Mouse (Mus musculus) neural tube, embryonic 15.5 days (tissue): ENCODE results near the gene Zfp768. TPM values are rescaled to one million over a fixed set of nuclear protein-coding genes. Genes with fewer than 3 reads are reported as not detected.
A peak's percentile ranks its signal among the peaks of the same experiment; 100 is the strongest.
"Not testable (repeated sequence)": the region's sequence is repeated elsewhere in the genome, so short reads cannot be mapped to it uniquely, and the experiment has no call there.

Source experiments
- ATAC-seq: fragments of 200-750 bp; cut with Nextera tagmentation; 2 replicates; pipeline ENCODE4 v1.8.0; 2017; ENCODE audit warnings: mild to moderate bottlenecking, moderate TSS enrichment, moderate library complexity; ENCODE audit not compliant: low FRiP score
- H3K27ac ChIP-seq: fragments of 300-500 bp; sonication (generic); replicated peaks from 2 replicates; pipeline ENCODE4 v1.5.1; 2015; ENCODE audit warnings: mild to moderate bottlenecking, inconsistent platforms
- H3K27me3 ChIP-seq: fragments of 300-500 bp; sonication (generic); replicated peaks from 2 replicates; pipeline ENCODE4 v1.6.1; 2015; ENCODE audit warnings: inconsistent platforms
- H3K36me3 ChIP-seq: fragments of 300-500 bp; sonication (generic); 2 replicates; pipeline ENCODE4 v1.6.1; 2015; ENCODE audit warnings: inconsistent platforms
- H3K4me1 ChIP-seq: fragments of 300-500 bp; sonication (generic); 2 replicates; pipeline ENCODE4 v1.6.1; 2015; ENCODE audit warnings: inconsistent platforms
- H3K4me2 ChIP-seq: fragments of 300-500 bp; sonication (generic); 2 replicates; pipeline ENCODE4 v1.6.1; 2015; ENCODE audit warnings: inconsistent platforms, mild to moderate bottlenecking, moderate library complexity
- H3K4me3 ChIP-seq: fragments of 300-500 bp; sonication (generic); replicated peaks from 2 replicates; pipeline ENCODE4 v1.5.1; 2015; ENCODE audit warnings: mild to moderate bottlenecking, inconsistent platforms
- H3K9ac ChIP-seq: fragments of 300-500 bp; sonication (generic); replicated peaks from 2 replicates; pipeline ENCODE4 v1.6.1; 2015; ENCODE audit warnings: mild to moderate bottlenecking, inconsistent platforms
- H3K9me3 ChIP-seq: fragments of 300-500 bp; sonication (generic); replicated peaks from 2 replicates; pipeline ENCODE4 v1.6.1; 2016; ENCODE audit warnings: inconsistent platforms
- WGBS: fragments of 180-500 bp; shearing (Covaris S2); methylation state at CpG from one replicate; pipeline ENCODE4 v1.1.7; 2015; ENCODE audit warnings: mixed read lengths; 5-methylcytosine and 5-hydroxymethylcytosine counted together
- polyA plus RNA-seq: library from polyadenylated mRNA; unstranded; fragments of >200 nt; fragmentation: Nextera tagmentation; extraction: Ambion mirVana; gene quantifications from 2 replicates; pipeline ENCODE4 v1.2.1, GENCODE M21; 2015

Zfp768 gene
- polyA plus RNA-seq, 1 experiment from 2014 or later, result 17.8 TPM

GRCm38 (mm10) chr7:127351230-127352004 lies 6.0 kb upstream of the Zfp768 start:
- Histone ChIP-seq H3K9me3 (no peaks in the 10 kb centered on the region), H3K36me3 (no peaks in the 10 kb centered on the region), H3K4me2 (no peak overlapping the region), H3K27me3 (no peaks in the 10 kb centered on the region), H3K4me3 (no peak overlapping the region), H3K4me1 (peaks cover 7% of the 10 kb centered on the region), H3K27ac (no peak overlapping the region), H3K9ac (no peak overlapping the region)
- 89% methylated on average over 5 of the region's 5 CpGs for whole genome bisulfite sequencing
- ATAC-seq, result no peak

GRCm38 (mm10) chr7:127346676-127347075 lies 1.3 kb upstream of the Zfp768 start:
- Histone ChIP-seq H3K27ac (no peak overlapping the region), H3K36me3 (peaks cover 19% of the 10 kb centered on the region), H3K27me3 (no peaks in the 10 kb centered on the region), H3K4me1 (peaks cover 29% of the 10 kb centered on the region), H3K9me3 (no peaks in the 10 kb centered on the region), H3K4me2 (peak overlapping the region; percentile 81), H3K4me3 (peak overlapping the region; percentile 71; the same call in 1 of the 2 replicates), H3K9ac (no peak overlapping the region)
- whole genome bisulfite sequencing, result 22% methylated on average over 8 of the region's 8 CpGs
- ATAC-seq, result no peak

GRCm38 (mm10) chr7:127345092-127345491 lies 297 bp downstream of the Zfp768 start:
- peak; percentile 19 for ATAC-seq
- Histone ChIP-seq H3K9me3 (no peaks in the 10 kb centered on the region), H3K36me3 (peaks cover 26% of the 10 kb centered on the region), H3K27me3 (no peaks in the 10 kb centered on the region), H3K9ac (peak overlapping the region; percentile 83), H3K4me1 (peaks cover 29% of the 10 kb centered on the region), H3K4me2 (peak overlapping the region; percentile 81), H3K27ac (peak overlapping the region; percentile 95), H3K4me3 (peak overlapping the region; percentile 71)
- under 1% methylated on average over 42 of the region's 42 CpGs for WGBS

- peaks cover 26% of the 10 kb centered on the region for H3K36me3 ChIP-seq
- no peaks in the 10 kb centered on the region for H3K9me3 ChIP-seq
- peak overlapping the region; percentile 71 for H3K4me3 ChIP-seq
- peak overlapping the region; percentile 83; the same call in 1 of the 2 replicates for H3K9ac ChIP-seq
- no peaks in the 10 kb centered on the region for H3K27me3 ChIP-seq
- ATAC-seq, result no peak
- H3K4me2 ChIP-seq, result peak overlapping the region; percentile 81
- 91% methylated on average over 8 of the region's 8 CpGs for WGBS
- H3K4me1 ChIP-seq, result peaks cover 29% of the 10 kb centered on the region
- H3K27ac ChIP-seq, result no peak overlapping the region
Observed at GRCm38 (mm10) chr7:127344371-127344770, 1.0 kb downstream of the Zfp768 start.

GRCm38 (mm10) chr7:127343351-127344019 lies 1.9 kb downstream of the Zfp768 start:
- Histone ChIP-seq H3K9me3 (no peaks in the 10 kb centered on the region), H3K9ac (no peak overlapping the region), H3K27me3 (no peaks in the 10 kb centered on the region), H3K4me2 (no peak overlapping the region; the same call in 1 of the 2 replicates), H3K4me1 (peaks cover 29% of the 10 kb centered on the region), H3K27ac (no peak overlapping the region), H3K36me3 (peaks cover 26% of the 10 kb centered on the region), H3K4me3 (no peak overlapping the region)
- no peak for ATAC-seq
- 96% methylated on average over 38 of the region's 38 CpGs for WGBS

- H3K27ac ChIP-seq, result no peak overlapping the region
- peaks cover 29% of the 10 kb centered on the region for H3K4me1 ChIP-seq
- H3K27me3 ChIP-seq, result no peaks in the 10 kb centered on the region
- H3K36me3 ChIP-seq, result peaks cover 26% of the 10 kb centered on the region
- no peak overlapping the region for H3K4me2 ChIP-seq
- no peak overlapping the region for H3K4me3 ChIP-seq
- no peak for ATAC-seq
- WGBS, result 96% methylated on average over 7 of the region's 7 CpGs
- no peaks in the 10 kb centered on the region for H3K9me3 ChIP-seq
- no peak overlapping the region for H3K9ac ChIP-seq
Observed at GRCm38 (mm10) chr7:127342888-127343287, 2.5 kb downstream of the Zfp768 start.

- H3K27me3 ChIP-seq, result no peaks in the 10 kb centered on the region
- no peaks in the 10 kb centered on the region for H3K9me3 ChIP-seq
- H3K36me3 ChIP-seq, result peaks cover 26% of the 10 kb centered on the region
- no peak overlapping the region for H3K9ac ChIP-seq
- no peak overlapping the region for H3K27ac ChIP-seq
- whole genome bisulfite sequencing, result 67% methylated on average over 4 of the region's 4 CpGs
- H3K4me3 ChIP-seq, result no peak overlapping the region
- no peak for ATAC-seq
- no peak overlapping the region for H3K4me2 ChIP-seq
- H3K4me1 ChIP-seq, result peaks cover 29% of the 10 kb centered on the region
Observed at GRCm38 (mm10) chr7:127342332-127342731, 3.1 kb downstream of the Zfp768 start.

- H3K27me3 ChIP-seq, H3K9ac ChIP-seq, H3K4me3 ChIP-seq, H3K27ac ChIP-seq, ATAC-seq, H3K4me2 ChIP-seq, H3K9me3 ChIP-seq: not testable (repeated sequence)
- Histone ChIP-seq H3K36me3 (peaks cover 26% of the 10 kb centered on the region), H3K4me1 (peaks cover 26% of the 10 kb centered on the region)
- 96% methylated on average over 6 of the region's 6 CpGs for WGBS
Observed at GRCm38 (mm10) chr7:127341861-127342260, 3.5 kb downstream of the Zfp768 start.

- Histone ChIP-seq H3K4me3 (no peak overlapping the region), H3K36me3 (peaks cover 26% of the 10 kb centered on the region), H3K4me2 (no peak overlapping the region), H3K4me1 (peaks cover 21% of the 10 kb centered on the region), H3K9ac (no peak overlapping the region), H3K27me3 (no peaks in the 10 kb centered on the region), H3K9me3 (no peaks in the 10 kb centered on the region), H3K27ac (no peak overlapping the region)
- no peak for ATAC-seq
- WGBS, result 95% methylated on average over 8 of the region's 8 CpGs
Observed at GRCm38 (mm10) chr7:127341356-127341755, 4.0 kb downstream of the Zfp768 start.

- H3K4me2 ChIP-seq, result no peak overlapping the region
- H3K4me3 ChIP-seq, result no peak overlapping the region
- peaks cover 10% of the 10 kb centered on the region for H3K36me3 ChIP-seq
- no peaks in the 10 kb centered on the region for H3K27me3 ChIP-seq
- no peak for ATAC-seq
- H3K9ac ChIP-seq, result no peak overlapping the region
- no peak overlapping the region for H3K27ac ChIP-seq
- no peaks in the 10 kb centered on the region for H3K9me3 ChIP-seq
- 77% methylated on average over 4 of the region's 4 CpGs for WGBS
- no peaks in the 10 kb centered on the region for H3K4me1 ChIP-seq
Observed at GRCm38 (mm10) chr7:127337636-127338035, 7.8 kb downstream of the Zfp768 start.

- 94% methylated on average over 4 of the region's 4 CpGs for WGBS
Observed at GRCm38 (mm10) chr7:127335604-127336003, 9.8 kb downstream of the Zfp768 start.

GRCm38 (mm10) chr7:127333240-127333639 lies 12.1 kb downstream of the Zfp768 start:
- Histone ChIP-seq H3K4me2 (no peak overlapping the region), H3K9ac (no peak overlapping the region), H3K4me1 (no peaks in the 10 kb centered on the region), H3K27ac (no peak overlapping the region), H3K9me3 (no peaks in the 10 kb centered on the region), H3K36me3 (no peaks in the 10 kb centered on the region), H3K4me3 (no peak overlapping the region), H3K27me3 (no peaks in the 10 kb centered on the region)
- WGBS, result 89% methylated on average over 6 of the region's 6 CpGs
- no peak for ATAC-seq

More at GRCm38 (mm10) chr7:127335604-127336003, 9.8 kb downstream of the Zfp768 start:
- H3K4me1 ChIP-seq, result no peaks in the 10 kb centered on the region
- H3K9me3 ChIP-seq, result no peaks in the 10 kb centered on the region
- H3K9ac ChIP-seq, result no peak overlapping the region
- no peak overlapping the region for H3K27ac ChIP-seq
- no peak for ATAC-seq
- H3K36me3 ChIP-seq, result no peaks in the 10 kb centered on the region
- no peak overlapping the region for H3K4me2 ChIP-seq
- H3K27me3 ChIP-seq, result no peaks in the 10 kb centered on the region
- H3K4me3 ChIP-seq, result no peak overlapping the region
